Mouse (Mus musculus): ENCODE data around the gene Chd4. TPM values are rescaled to one million over a fixed set of nuclear protein-coding genes. Genes with fewer than 3 reads are reported as not detected.
"Not testable (repeated sequence)": the region's sequence is repeated elsewhere in the genome, so short reads cannot be mapped to it uniquely, and the experiment has no call there.

The Chd4 gene
- 100 to 1,000 TPM; 166 to 171 TPM for total RNA-seq (2021)
- long read RNA-seq, experiment 1, full-length matches to known transcripts: 12 of 32 reads
- long read RNA-seq, experiment 1, partial matches to known transcripts: 11 of 32 reads
- long read RNA-seq, experiment 1, other reads (novel, unspliced or antisense): 9 of 32 reads
- long read RNA-seq, experiment 2, full-length matches to known transcripts: 16 of 36 reads
- long read RNA-seq, experiment 2, partial matches to known transcripts: 10 of 36 reads
- long read RNA-seq, experiment 2, other reads (novel, unspliced or antisense): 10 of 36 reads

GRCm38 (mm10) chr6:125095391-125096278 is at the start of gene Chd4:
Chd4 (plus strand) TSS chr6:125095981.
- H3K27ac ChIP-seq: peak within 1 kb of the TSS; percentile 99
- H3K4me3 ChIP-seq: peak within 1 kb of the TSS; percentile 96
- DNase-seq (ENCODE audit: extremely low spot score in 1 of 2, low spot score in 2 of 2): peak; percentile 91 to 94
- intact Hi-C loops (cut with DNase I): loop anchor here (5.0 kb wide), 1 partner anchor 72 kb away; the partner anchor contains the start of gene Gapdh
- no peak for TF ChIP-seq CTCF (IDR thresholded peaks at IDR 0.05)

DNA sequence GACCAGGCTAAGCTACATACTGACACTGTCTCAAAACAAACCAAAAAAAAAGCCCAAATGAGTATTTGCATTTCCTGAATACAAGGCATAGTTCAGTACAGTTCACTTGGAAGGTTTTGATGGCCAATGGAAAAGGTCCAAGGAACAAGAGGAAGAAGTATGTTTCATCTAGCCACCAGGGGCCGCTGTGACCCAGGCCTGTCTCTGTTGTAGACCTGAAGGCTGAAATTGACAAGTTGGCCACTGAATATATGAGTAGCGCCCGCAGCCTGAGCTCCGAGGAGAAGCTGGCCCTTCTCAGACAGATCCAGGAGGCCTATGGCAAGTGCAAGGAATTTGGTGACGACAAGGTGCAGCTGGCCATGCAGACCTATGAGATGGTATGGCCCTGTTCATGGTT is 49.1 kb upstream of the Chd4 start:
- DNase-seq (ENCODE audit: extremely low spot score in 1 of 2, low spot score in 2 of 2): peak; percentile 77
- TF ChIP-seq CTCF (IDR thresholded peaks at IDR 0.05): peak; percentile 93
- intact Hi-C loops (cut with DNase I): loop anchor here (1.0 to 5.0 kb wide), 2 partner anchors 38 to 226 kb away; no protein-coding TSS in a partner anchor
- no peak overlapping the region for H3K27ac ChIP-seq
- H3K4me3 ChIP-seq: no peak overlapping the region

DNA sequence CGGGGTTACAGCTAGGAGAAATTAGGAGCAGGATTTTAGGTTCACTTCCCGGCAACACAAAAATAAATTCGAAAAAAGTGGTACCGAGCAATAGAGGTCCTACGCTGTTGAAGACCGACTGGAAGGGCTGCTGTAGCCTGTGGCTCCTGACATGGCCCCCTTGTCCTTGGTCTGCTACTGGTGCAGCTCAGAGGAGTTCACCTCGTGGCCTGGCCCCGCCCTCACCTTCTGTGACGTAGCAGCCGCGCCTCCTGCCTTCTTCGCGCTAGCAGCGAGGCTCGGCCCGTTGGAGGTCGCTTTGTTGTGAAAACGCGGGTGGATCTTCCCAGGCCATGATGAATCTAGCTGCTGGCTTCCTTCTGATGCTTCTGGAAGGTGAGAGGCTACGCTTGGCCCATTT is 46.1 kb upstream of the Chd4 start, which contains the start of gene Acrbp:
TSS of gene Acrbp (plus strand) at position 12 of the 400 bp plus-strand sequence.
- no peak within 1 kb of the TSS for H3K27ac ChIP-seq
- no peak for TF ChIP-seq CTCF (IDR thresholded peaks at IDR 0.05)
- intact Hi-C loops (cut with DNase I): loop anchor here (5.0 kb wide), 1 partner anchor 223 kb away; no protein-coding TSS in a partner anchor
- no peak within 1 kb of the TSS for H3K4me3 ChIP-seq
- DNase-seq (ENCODE audit: extremely low spot score in 1 of 2, low spot score in 2 of 2): no peak

- H3K27ac ChIP-seq: no peak overlapping the region
- intact Hi-C loops (cut with DNase I): no loop called here
- TF ChIP-seq CTCF (IDR thresholded peaks at IDR 0.05): peak; percentile 51
- no peak overlapping the region for H3K4me3 ChIP-seq
- DNase-seq (ENCODE audit: extremely low spot score in 1 of 2, low spot score in 2 of 2): no peak
Observed at GRCm38 (mm10) chr6:125051237-125051636, 44.5 kb upstream of the Chd4 start.

DNA sequence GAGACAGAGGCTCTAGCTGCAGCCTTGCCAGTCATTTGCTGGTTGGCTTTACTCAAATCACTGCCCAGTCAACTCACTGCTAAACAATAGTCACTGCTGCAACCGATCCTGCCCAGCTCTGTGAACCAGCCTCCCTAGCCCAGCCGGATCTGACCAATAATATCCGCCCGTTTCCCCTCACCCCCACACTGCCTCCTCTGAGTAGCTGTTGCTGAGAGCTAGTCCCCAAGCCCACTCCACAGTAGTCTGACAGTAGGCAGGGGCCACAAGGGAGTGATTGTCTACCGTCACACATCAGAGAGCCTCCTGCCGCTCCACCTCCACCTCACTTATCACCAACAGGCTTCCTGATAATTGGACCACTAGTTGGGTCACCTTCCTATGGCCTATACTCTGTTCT is 34.3 kb upstream of the Chd4 start:
- TF ChIP-seq CTCF (IDR thresholded peaks at IDR 0.05): no peak
- intact Hi-C loops (cut with DNase I): no loop called here
- Histone ChIP-seq H3K27ac (no peak overlapping the region), H3K4me3 (no peak overlapping the region)
- DNase-seq (ENCODE audit: extremely low spot score in 1 of 2, low spot score in 2 of 2): no peak

DNA sequence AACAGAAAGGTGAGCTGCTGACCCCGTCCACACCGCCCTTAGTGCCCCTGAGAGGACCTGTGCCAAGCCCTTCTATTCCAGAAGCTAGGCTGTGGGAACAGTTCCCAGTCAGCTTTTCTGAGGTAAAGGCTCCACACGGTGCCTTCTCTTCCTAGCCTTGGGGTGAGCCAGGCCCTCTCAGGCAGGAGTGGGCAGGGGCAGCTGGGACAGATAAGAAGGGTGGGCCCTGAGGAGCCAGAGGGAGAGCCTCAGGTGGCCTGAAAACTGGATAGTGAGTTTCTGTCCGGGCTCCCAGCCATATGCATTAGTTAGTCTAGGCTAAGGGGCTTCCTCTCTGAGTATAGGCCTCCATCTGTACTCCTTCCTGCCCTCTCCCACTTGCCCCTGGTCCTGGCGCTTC is 33.3 kb upstream of the Chd4 start:
- no peak overlapping the region for H3K4me3 ChIP-seq
- TF ChIP-seq CTCF (IDR thresholded peaks at IDR 0.05): no peak
- DNase-seq (ENCODE audit: extremely low spot score in 1 of 2, low spot score in 2 of 2): no peak
- intact Hi-C loops (cut with DNase I): no loop called here
- no peak overlapping the region for H3K27ac ChIP-seq

DNA sequence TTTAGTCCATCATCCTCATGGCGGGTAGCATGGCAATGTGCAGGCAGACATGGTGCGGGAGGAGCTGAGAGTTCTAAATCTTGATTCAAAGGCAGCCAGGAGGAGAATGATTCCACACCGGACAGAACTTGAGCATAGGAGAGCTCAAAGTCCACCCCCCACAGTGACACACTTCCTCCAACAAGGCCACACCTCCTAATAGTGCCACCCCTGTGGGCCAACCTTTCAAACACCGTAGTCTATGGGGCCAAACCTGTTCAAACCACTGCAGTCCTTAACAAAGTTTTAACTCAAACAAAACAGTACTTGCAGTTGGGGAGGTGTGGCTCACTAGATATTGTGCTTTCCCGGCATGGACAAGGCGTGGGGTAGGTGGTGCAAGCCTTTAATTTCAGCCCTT is 31.9 kb upstream of the Chd4 start:
- H3K27ac ChIP-seq: no peak overlapping the region
- DNase-seq (ENCODE audit: extremely low spot score in 1 of 2, low spot score in 2 of 2): no peak
- intact Hi-C loops (cut with DNase I): no loop called here
- H3K4me3 ChIP-seq: no peak overlapping the region
- TF ChIP-seq CTCF (IDR thresholded peaks at IDR 0.05): no peak

DNA sequence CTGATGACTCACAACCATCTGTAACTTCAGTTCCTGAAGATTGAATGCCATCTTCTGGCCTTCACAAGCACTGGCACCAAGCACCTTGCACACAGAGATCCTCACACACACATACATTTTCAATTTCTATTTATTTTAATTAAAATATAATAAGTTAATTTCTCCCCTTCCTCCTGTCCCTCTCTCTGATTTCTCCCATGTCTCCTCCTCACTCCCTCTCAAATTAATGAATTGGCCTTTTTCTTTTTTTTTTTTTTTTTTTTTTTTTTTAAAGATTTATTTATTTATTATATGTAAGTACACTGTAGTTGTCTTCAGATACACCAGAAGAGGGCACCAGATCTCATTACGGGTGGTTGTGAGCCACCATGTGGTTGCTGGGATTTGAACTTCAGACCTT is 30.6 kb upstream of the Chd4 start:
- DNase-seq (ENCODE audit: extremely low spot score in 1 of 2, low spot score in 2 of 2); intact Hi-C loops (cut with DNase I); H3K27ac ChIP-seq; H3K4me3 ChIP-seq: not testable (repeated sequence)

DNA sequence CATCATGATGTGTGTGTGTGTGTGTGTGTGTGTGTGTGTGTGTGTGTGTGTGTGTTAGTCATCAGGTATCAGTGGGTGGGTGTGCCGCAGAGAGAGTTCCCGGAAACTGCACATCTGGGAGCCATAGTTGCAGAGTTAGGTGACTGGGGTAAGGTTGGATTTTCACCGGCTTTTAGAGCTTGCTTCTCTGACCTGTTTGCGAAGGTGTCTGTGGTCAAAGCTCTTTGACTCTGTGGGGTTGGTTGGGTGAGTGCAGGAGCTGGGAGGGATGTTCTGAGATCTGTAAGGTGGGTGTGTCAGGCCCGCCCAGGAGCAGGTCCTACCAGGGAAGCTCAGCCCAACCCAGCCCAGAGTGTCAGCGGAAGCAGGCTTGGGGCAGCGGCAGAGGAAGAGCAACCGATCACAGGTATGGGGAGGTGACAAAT is 28.2 kb upstream of the Chd4 start, which contains the start of gene Lpar5:
TSS of gene Lpar5 (plus strand) at position 350 of the 425 bp plus-strand sequence.
- H3K4me3 ChIP-seq: no peak within 1 kb of the TSS

GRCm38 (mm10) chr6:125071170-125071895 is 24.4 kb upstream of the Chd4 start:
- H3K27ac ChIP-seq: peak overlapping the region; percentile 18; the same call in 1 of the 2 replicates
- no peak for TF ChIP-seq CTCF (IDR thresholded peaks at IDR 0.05)
- intact Hi-C loops (cut with DNase I): no loop called here
- no peak for DNase-seq (ENCODE audit: extremely low spot score in 1 of 2, low spot score in 2 of 2)
- H3K4me3 ChIP-seq: no peak overlapping the region

More for the DNA sequence above, 28.2 kb upstream of the Chd4 start, which contains the start of gene Lpar5:
- no peak for TF ChIP-seq CTCF (IDR thresholded peaks at IDR 0.05)
- no peak within 1 kb of the TSS for H3K27ac ChIP-seq
- intact Hi-C loops (cut with DNase I): no loop called here
- DNase-seq (ENCODE audit: extremely low spot score in 1 of 2, low spot score in 2 of 2): no peak

GRCm38 (mm10) chr6:125071896-125072279 is 23.9 kb upstream of the Chd4 start:
- peak; percentile 44 to 47 for DNase-seq (ENCODE audit: extremely low spot score in 1 of 2, low spot score in 2 of 2)
- peak overlapping the region; percentile 18; the same call in 1 of the 2 replicates for H3K27ac ChIP-seq
- intact Hi-C loops (cut with DNase I): no loop called here
- no peak for TF ChIP-seq CTCF (IDR thresholded peaks at IDR 0.05)
- H3K4me3 ChIP-seq: no peak overlapping the region

Data from left cerebral cortex, adult 2 months (tissue).